Mouse (Mus musculus) embryonic fibroblast, embryonic 13.5 days (primary cell): ENCODE data around the gene Catsperz.

Experiments used
- CTCF ChIP-seq: IDR thresholded peaks from 2 replicates; pipeline ENCODE4 v1.5.1; 2011; ENCODE audit warnings: mild to moderate bottlenecking, control low read depth, low read length, moderate library complexity, borderline replicate concordance; ENCODE audit not compliant: insufficient read depth
- POLR2A ChIP-seq: IDR thresholded peaks from 2 replicates; pipeline ENCODE4 v1.6.1; 2011; ENCODE audit warnings: low read depth, mild to moderate bottlenecking, control low read depth, low read length, moderate library complexity

- TF ChIP-seq CTCF = no peak
- no peak for TF ChIP-seq POLR2A
Observed at GRCm38 (mm10) chr19:6972247-6972917, 47.2 kb upstream of the Catsperz start.
